Mouse (Mus musculus): ENCODE measurements around the gene Lamc2. TPM values are rescaled to one million over a fixed set of nuclear protein-coding genes. Genes with fewer than 3 reads are reported as not detected.

Lamc2 gene
- polyA plus RNA-seq, 1 experiment from 2014 or later, result 3.3 TPM

DNA sequence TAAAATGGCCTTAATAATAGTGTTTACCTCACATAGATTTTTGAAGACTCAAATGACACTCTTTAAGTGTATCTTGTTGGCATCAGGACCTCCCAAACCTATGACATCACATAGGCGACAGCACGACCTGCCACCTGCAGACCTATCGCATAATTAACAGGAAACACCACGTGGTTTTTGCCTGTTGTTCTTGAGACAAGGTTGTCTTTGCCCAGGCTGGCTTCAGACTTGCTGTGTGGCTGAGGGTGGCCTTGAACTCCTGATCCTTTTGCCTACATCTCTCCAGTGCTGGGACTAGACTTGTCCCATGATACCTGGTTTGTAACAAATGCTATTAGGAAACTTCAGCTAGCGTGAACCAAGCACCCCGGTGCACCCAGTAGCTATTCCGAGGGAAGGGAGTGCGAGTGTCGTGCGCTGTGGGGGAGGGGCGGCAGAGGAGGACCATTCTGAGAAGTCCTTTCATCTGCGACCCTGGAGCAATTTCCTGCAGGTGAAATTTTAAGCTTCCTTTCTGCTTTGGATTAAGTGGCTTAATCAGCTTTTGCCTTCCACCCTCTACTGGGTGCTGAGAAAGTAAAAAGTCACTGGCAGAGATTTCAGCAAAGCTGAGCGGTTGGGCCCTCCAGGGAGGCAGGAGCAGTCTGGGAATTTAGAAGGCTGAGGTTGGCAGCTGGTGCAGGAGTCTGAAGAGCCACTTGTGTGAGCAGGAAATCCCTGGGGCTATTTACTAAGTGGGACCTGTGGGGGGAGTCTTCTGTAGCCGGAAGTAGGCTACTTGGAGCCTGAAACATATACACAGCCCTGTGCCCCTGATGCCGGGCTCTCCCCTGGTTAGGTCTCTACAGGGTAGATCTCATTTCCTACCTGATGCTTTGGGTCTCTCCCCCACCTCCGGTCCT, 90.2 kb downstream of the Lamc2 start:
- Histone ChIP-seq H3K9ac (ENCODE audit: low read depth, low read length) (no peak overlapping the region), H3K4me3 (ENCODE audit: low read depth, low read length) (no peak overlapping the region), H3K36me3 (ENCODE audit: control insufficient read depth, insufficient read depth) (no peaks in the 10 kb centered on the region), H3K4me1 (replicated peaks; ENCODE audit: control insufficient read depth, insufficient read depth, low read length) (peaks cover 5% of the 10 kb centered on the region; the same call in 1 of the 2 replicates), H3K4me2 (replicated peaks; ENCODE audit: low read depth) (no peak overlapping the region), H3K27ac (ENCODE audit: low read depth, low read length) (no peak overlapping the region), H3K9me3 (ENCODE audit: control insufficient read depth) (no peaks in the 10 kb centered on the region), H3K27me3 (replicated peaks; ENCODE audit: control insufficient read depth, insufficient read depth, low read length) (no peaks in the 10 kb centered on the region)
- no peak for TF ChIP-seq CTCF (IDR thresholded peaks at IDR 0.05; ENCODE audit: low read depth)
- WGBS, result 43% methylated on average over 16 of the region's 16 CpGs
- no peak for ATAC-seq

DNA sequence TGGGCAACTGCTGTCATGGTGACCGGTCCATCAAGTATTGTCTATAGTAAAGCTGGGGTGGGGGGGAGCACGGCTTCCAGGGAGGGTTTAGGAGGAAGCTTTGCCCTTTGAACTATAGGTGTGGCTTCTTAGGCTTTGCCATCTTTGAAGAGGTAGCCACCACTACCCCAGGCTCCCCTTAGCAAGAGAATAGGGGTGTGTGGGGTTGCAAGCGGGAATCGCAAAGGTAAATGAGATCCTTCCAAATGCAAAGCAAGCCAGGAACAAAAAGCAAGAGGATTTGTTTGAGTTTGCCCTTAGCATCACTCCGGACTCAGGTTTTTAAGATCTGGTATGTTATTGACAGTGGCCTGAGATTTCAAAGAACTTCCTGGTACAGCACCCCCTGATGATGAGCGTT, 90.9 kb downstream of the Lamc2 start:
- 76% methylated on average over 6 of the region's 6 CpGs for WGBS
- no peak for TF ChIP-seq CTCF (IDR thresholded peaks at IDR 0.05; ENCODE audit: low read depth)
- Histone ChIP-seq H3K27ac (ENCODE audit: low read depth, low read length) (no peak overlapping the region), H3K4me1 (replicated peaks; ENCODE audit: control insufficient read depth, insufficient read depth, low read length) (peaks cover 5% of the 10 kb centered on the region; the same call in 1 of the 2 replicates), H3K9ac (ENCODE audit: low read depth, low read length) (no peak overlapping the region), H3K27me3 (replicated peaks; ENCODE audit: control insufficient read depth, insufficient read depth, low read length) (no peaks in the 10 kb centered on the region), H3K4me2 (replicated peaks; ENCODE audit: low read depth) (no peak overlapping the region), H3K9me3 (ENCODE audit: control insufficient read depth) (no peaks in the 10 kb centered on the region), H3K36me3 (ENCODE audit: control insufficient read depth, insufficient read depth) (no peaks in the 10 kb centered on the region), H3K4me3 (ENCODE audit: low read depth, low read length) (no peak overlapping the region)
- no peak for ATAC-seq

DNA sequence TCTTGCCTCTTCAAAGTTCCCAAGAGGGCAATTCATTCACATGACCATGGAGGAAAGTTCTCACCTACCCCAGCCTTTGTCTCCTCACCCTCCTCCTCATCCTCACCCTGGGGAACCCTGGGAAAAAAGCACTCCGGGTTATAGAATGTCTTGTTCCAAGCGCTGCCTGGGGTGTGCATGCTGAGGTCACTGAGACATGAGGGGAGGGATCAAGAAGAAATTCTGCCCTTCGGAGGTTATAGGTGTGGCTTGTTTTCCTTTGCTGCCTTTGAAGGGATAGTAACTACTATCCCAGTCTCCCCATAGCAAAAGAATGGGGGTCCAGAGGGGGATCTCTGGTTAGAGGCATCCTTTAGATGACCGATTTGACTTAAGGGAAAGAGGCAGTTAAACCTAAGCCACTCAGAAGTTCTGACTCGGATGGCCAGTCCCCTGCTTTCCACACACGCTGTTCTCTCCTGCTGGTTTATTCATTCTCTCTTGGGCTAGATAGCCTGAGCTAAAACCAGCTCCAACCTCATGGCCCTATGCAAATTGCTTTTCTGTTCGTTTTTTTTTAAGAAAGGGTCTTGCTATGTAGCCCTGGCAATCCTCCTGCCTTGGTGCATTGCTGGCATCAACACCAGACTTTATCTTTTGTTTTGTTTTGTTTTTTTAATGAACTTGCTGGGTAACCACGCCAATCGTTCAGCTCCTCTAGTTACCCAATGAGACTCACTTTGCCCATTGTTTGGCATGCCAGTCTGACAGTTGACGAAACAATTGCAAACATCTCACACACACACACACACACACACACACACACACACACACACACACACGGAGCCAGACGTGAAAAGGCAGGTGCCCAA, 91.8 kb downstream of the Lamc2 start:
- Histone ChIP-seq H3K9me3 (ENCODE audit: control insufficient read depth) (no peaks in the 10 kb centered on the region), H3K4me2 (replicated peaks; ENCODE audit: low read depth) (no peak overlapping the region)
- 53% methylated on average over 12 of the region's 12 CpGs for WGBS

DNA sequence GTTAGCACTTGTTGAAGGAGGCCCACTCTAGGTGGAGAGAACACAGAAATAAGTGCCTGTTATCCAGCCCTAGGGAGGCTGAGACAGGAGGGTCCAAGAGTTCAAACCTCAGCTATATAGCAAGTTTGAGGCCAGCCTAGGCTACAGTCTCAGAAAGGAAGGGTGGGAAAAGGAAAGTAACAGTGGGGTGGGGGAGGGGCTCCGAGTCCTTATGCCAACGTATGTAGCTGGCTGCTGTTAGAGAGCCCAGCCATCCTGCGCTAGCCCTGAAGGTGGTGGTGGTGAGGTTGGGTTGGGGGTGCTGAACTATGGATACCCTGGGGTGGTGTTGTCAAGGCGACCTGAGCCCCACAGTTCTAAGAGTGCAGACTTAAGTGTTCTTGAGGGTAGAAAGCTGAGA, 92.7 kb downstream of the Lamc2 start:
- ATAC-seq, result no peak
- Histone ChIP-seq H3K4me2 (replicated peaks; ENCODE audit: low read depth) (no peak overlapping the region), H3K9ac (ENCODE audit: low read depth, low read length) (no peak overlapping the region), H3K27me3 (replicated peaks; ENCODE audit: control insufficient read depth, insufficient read depth, low read length) (no peaks in the 10 kb centered on the region), H3K36me3 (ENCODE audit: control insufficient read depth, insufficient read depth) (no peaks in the 10 kb centered on the region), H3K4me3 (ENCODE audit: low read depth, low read length) (no peak overlapping the region), H3K4me1 (replicated peaks; ENCODE audit: control insufficient read depth, insufficient read depth, low read length) (peaks cover 5% of the 10 kb centered on the region; the same call in 1 of the 2 replicates), H3K9me3 (ENCODE audit: control insufficient read depth) (no peaks in the 10 kb centered on the region), H3K27ac (ENCODE audit: low read depth, low read length) (no peak overlapping the region)
- no peak for TF ChIP-seq CTCF (IDR thresholded peaks at IDR 0.05; ENCODE audit: low read depth)
- WGBS, result 77% methylated on average over 4 of the region's 4 CpGs

More for the DNA sequence above, 91.8 kb downstream of the Lamc2 start:
- H3K27me3 ChIP-seq (replicated peaks; ENCODE audit: control insufficient read depth, insufficient read depth, low read length), result no peaks in the 10 kb centered on the region
- peaks cover 5% of the 10 kb centered on the region; the same call in 1 of the 2 replicates for H3K4me1 ChIP-seq (replicated peaks; ENCODE audit: control insufficient read depth, insufficient read depth, low read length)
- no peaks in the 10 kb centered on the region for H3K36me3 ChIP-seq (ENCODE audit: control insufficient read depth, insufficient read depth)
- H3K27ac ChIP-seq (ENCODE audit: low read depth, low read length), result no peak overlapping the region
- no peak for TF ChIP-seq CTCF (IDR thresholded peaks at IDR 0.05; ENCODE audit: low read depth)
- H3K4me3 ChIP-seq (ENCODE audit: low read depth, low read length), result no peak overlapping the region
- ATAC-seq, result no peak
- no peak overlapping the region for H3K9ac ChIP-seq (ENCODE audit: low read depth, low read length)

DNA sequence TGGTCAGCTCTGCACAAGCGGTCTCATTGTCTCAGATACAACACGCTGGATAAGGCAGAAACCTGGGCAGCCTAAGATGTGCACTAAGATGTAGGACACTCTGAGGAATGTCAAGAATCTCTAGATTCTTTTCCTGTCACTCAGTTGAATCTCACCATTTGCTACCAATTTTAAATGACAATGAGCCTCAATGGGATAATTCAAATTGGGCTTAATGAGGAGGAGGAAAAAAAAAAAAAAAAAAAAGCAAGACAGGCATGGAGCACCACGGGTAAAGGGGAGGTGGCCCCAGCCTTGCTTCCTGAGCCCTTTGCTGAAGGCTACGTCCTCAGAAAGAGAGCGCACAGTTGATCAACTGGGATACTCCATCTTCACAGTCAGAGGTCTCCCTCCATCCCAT, 93.1 kb downstream of the Lamc2 start:
- peaks cover 5% of the 10 kb centered on the region; the same call in 1 of the 2 replicates for H3K4me1 ChIP-seq (replicated peaks; ENCODE audit: control insufficient read depth, insufficient read depth, low read length)
- 76% methylated on average over 5 of the region's 5 CpGs for WGBS
- no peak for ATAC-seq

More for the DNA sequence above, 93.1 kb downstream of the Lamc2 start:
- TF ChIP-seq CTCF (IDR thresholded peaks at IDR 0.05; ENCODE audit: low read depth), result no peak
- H3K9me3 ChIP-seq (ENCODE audit: control insufficient read depth), result no peaks in the 10 kb centered on the region
- H3K4me2 ChIP-seq (replicated peaks; ENCODE audit: low read depth), result no peak overlapping the region
- H3K4me3 ChIP-seq (ENCODE audit: low read depth, low read length), result no peak overlapping the region
- no peaks in the 10 kb centered on the region for H3K36me3 ChIP-seq (ENCODE audit: control insufficient read depth, insufficient read depth)
- no peak overlapping the region for H3K9ac ChIP-seq (ENCODE audit: low read depth, low read length)
- H3K27me3 ChIP-seq (replicated peaks; ENCODE audit: control insufficient read depth, insufficient read depth, low read length), result no peaks in the 10 kb centered on the region
- no peak overlapping the region for H3K27ac ChIP-seq (ENCODE audit: low read depth, low read length)
